Mouse (Mus musculus): ENCODE measurements around the gene Ndufs5. TPM values are rescaled to one million over a fixed set of nuclear protein-coding genes. Genes with fewer than 3 reads are reported as not detected.

Gene Ndufs5
- polyA plus RNA-seq (2015; fragmentation: Nextera tagmentation; extraction: Ambion mirVana), result 144 and 157 TPM in 2 replicates

- Histone ChIP-seq H3K4me1 (replicated peaks) (peaks cover 18% of the 10 kb centered on the region), H3K4me2 (peak within 1 kb of the TSS; percentile 81), H3K27ac (replicated peaks) (peak within 1 kb of the TSS; percentile 85), H3K9ac (peak within 1 kb of the TSS; percentile 75), H3K9me3 (replicated peaks) (no peaks in the 10 kb centered on the region), H3K36me3 (replicated peaks) (peaks cover 21% of the 10 kb centered on the region), H3K27me3 (no peaks in the 10 kb centered on the region), H3K4me3 (replicated peaks) (peak within 1 kb of the TSS; percentile 70)
- peak; percentile 100 for ATAC-seq (ENCODE audit: insufficient read depth)
- WGBS (ENCODE audit: insufficient replicate concordance), result 1% methylated on average over 40 of the region's 40 CpGs
Observed at GRCm38 (mm10) chr4:123717574-123718433, at the start of gene Ndufs5. TSS of gene Ndufs5 (minus strand) at chr4:123718202.

GRCm38 (mm10) chr4:123765071-123765470 lies 47.1 kb upstream of the Ndufs5 start:
- Histone ChIP-seq H3K9me3 (replicated peaks) (no peaks in the 10 kb centered on the region), H3K4me3 (replicated peaks) (no peak overlapping the region), H3K27ac (replicated peaks) (no peak overlapping the region), H3K4me1 (replicated peaks) (no peaks in the 10 kb centered on the region), H3K4me2 (no peak overlapping the region), H3K9ac (no peak overlapping the region), H3K36me3 (replicated peaks) (no peaks in the 10 kb centered on the region), H3K27me3 (no peaks in the 10 kb centered on the region)
- no peak for ATAC-seq (ENCODE audit: insufficient read depth)
- 56% methylated on average over 6 of the region's 6 CpGs for WGBS (ENCODE audit: insufficient replicate concordance)

GRCm38 (mm10) chr4:123758306-123758705 lies 40.3 kb upstream of the Ndufs5 start:
- H3K4me3 ChIP-seq (replicated peaks), result no peak overlapping the region
- H3K27me3 ChIP-seq, result no peaks in the 10 kb centered on the region
- no peak for ATAC-seq (ENCODE audit: insufficient read depth)
- no peaks in the 10 kb centered on the region for H3K9me3 ChIP-seq (replicated peaks)
- no peak overlapping the region for H3K4me2 ChIP-seq
- no peaks in the 10 kb centered on the region for H3K36me3 ChIP-seq (replicated peaks)
- WGBS (ENCODE audit: insufficient replicate concordance), result 51% methylated on average over 4 of the region's 4 CpGs
- no peak overlapping the region for H3K9ac ChIP-seq
- no peak overlapping the region for H3K27ac ChIP-seq (replicated peaks)
- no peaks in the 10 kb centered on the region for H3K4me1 ChIP-seq (replicated peaks)

GRCm38 (mm10) chr4:123750707-123751312 lies 32.8 kb upstream of the Ndufs5 start:
- no peak for ATAC-seq (ENCODE audit: insufficient read depth)
- Histone ChIP-seq H3K4me2 (peak overlapping the region; percentile 95), H3K9ac (peak overlapping the region; percentile 93), H3K9me3 (replicated peaks) (no peaks in the 10 kb centered on the region), H3K36me3 (replicated peaks) (no peaks in the 10 kb centered on the region), H3K4me3 (replicated peaks) (peak overlapping the region; percentile 98), H3K27me3 (peaks cover 10% of the 10 kb centered on the region), H3K27ac (replicated peaks) (0 out of 2 replicates have a peak overlapping the region, but pooled peaks have one; percentile 33), H3K4me1 (replicated peaks) (peaks cover 36% of the 10 kb centered on the region)
- WGBS (ENCODE audit: insufficient replicate concordance), result 1% methylated on average over 8 of the region's 8 CpGs

- no peaks in the 10 kb centered on the region for H3K36me3 ChIP-seq (replicated peaks)
- H3K4me1 ChIP-seq (replicated peaks), result peaks cover 39% of the 10 kb centered on the region
- H3K27me3 ChIP-seq, result peaks cover 10% of the 10 kb centered on the region
- WGBS (ENCODE audit: insufficient replicate concordance), result under 1% methylated on average over 46 of the region's 46 CpGs
- H3K27ac ChIP-seq (replicated peaks), result peak within 1 kb of the TSS; percentile 89
- ATAC-seq (ENCODE audit: insufficient read depth), result peak; percentile 96
- peak within 1 kb of the TSS; percentile 98 for H3K4me3 ChIP-seq (replicated peaks)
- H3K9me3 ChIP-seq (replicated peaks), result no peaks in the 10 kb centered on the region
- H3K9ac ChIP-seq, result peak within 1 kb of the TSS; percentile 93
- peak within 1 kb of the TSS; percentile 95 for H3K4me2 ChIP-seq
Observed at GRCm38 (mm10) chr4:123750152-123750651, 32.2 kb upstream of the Ndufs5 start, which contains the start of gene Akirin1. TSS of gene Akirin1 (minus strand) at chr4:123750345.

- under 1% methylated on average over 55 of the region's 55 CpGs for WGBS (ENCODE audit: insufficient replicate concordance)
- Histone ChIP-seq H3K36me3 (replicated peaks) (no peaks in the 10 kb centered on the region), H3K4me2 (peak overlapping the region; percentile 95), H3K27ac (replicated peaks) (peak overlapping the region; percentile 89), H3K9me3 (replicated peaks) (no peaks in the 10 kb centered on the region), H3K4me1 (replicated peaks) (peaks cover 41% of the 10 kb centered on the region), H3K4me3 (replicated peaks) (peak overlapping the region; percentile 98), H3K9ac (peak overlapping the region; percentile 93), H3K27me3 (peaks cover 10% of the 10 kb centered on the region)
- ATAC-seq (ENCODE audit: insufficient read depth), result peak; percentile 80
Observed at GRCm38 (mm10) chr4:123749484-123750130, 31.6 kb upstream of the Ndufs5 start.

GRCm38 (mm10) chr4:123748726-123749415 lies 30.9 kb upstream of the Ndufs5 start:
- Histone ChIP-seq H3K9ac (peak overlapping the region; percentile 93), H3K27ac (replicated peaks) (peak overlapping the region; percentile 89)
- WGBS (ENCODE audit: insufficient replicate concordance), result 3% methylated on average over 10 of the region's 10 CpGs

GRCm38 (mm10) chr4:123745221-123745775 lies 27.3 kb upstream of the Ndufs5 start:
- Histone ChIP-seq H3K4me1 (replicated peaks) (peaks cover 41% of the 10 kb centered on the region), H3K27ac (replicated peaks) (no peak overlapping the region), H3K4me3 (replicated peaks) (no peak overlapping the region), H3K9ac (no peak overlapping the region), H3K27me3 (no peaks in the 10 kb centered on the region; the same call in 1 of the 2 replicates), H3K36me3 (replicated peaks) (peaks cover 25% of the 10 kb centered on the region), H3K4me2 (no peak overlapping the region), H3K9me3 (replicated peaks) (no peaks in the 10 kb centered on the region)
- ATAC-seq (ENCODE audit: insufficient read depth), result no peak
- 87% methylated on average over 4 of the region's 4 CpGs for WGBS (ENCODE audit: insufficient replicate concordance)

More at GRCm38 (mm10) chr4:123748726-123749415, 30.9 kb upstream of the Ndufs5 start:
- ATAC-seq (ENCODE audit: insufficient read depth), result no peak
- H3K4me1 ChIP-seq (replicated peaks), result peaks cover 41% of the 10 kb centered on the region
- peak overlapping the region; percentile 98 for H3K4me3 ChIP-seq (replicated peaks)
- H3K27me3 ChIP-seq, result peaks cover 10% of the 10 kb centered on the region
- H3K4me2 ChIP-seq, result peak overlapping the region; percentile 95
- no peaks in the 10 kb centered on the region for H3K9me3 ChIP-seq (replicated peaks)
- H3K36me3 ChIP-seq (replicated peaks), result no peaks in the 10 kb centered on the region

GRCm38 (mm10) chr4:123742891-123743290 lies 24.9 kb upstream of the Ndufs5 start:
- 34% methylated on average over 1 of the region's 1 CpGs for WGBS (ENCODE audit: insufficient replicate concordance)
- peaks cover 47% of the 10 kb centered on the region for H3K36me3 ChIP-seq (replicated peaks)

GRCm38 (mm10) chr4:123738708-123739107 lies 20.7 kb upstream of the Ndufs5 start:
- Histone ChIP-seq H3K9ac (no peak overlapping the region), H3K4me1 (replicated peaks) (0 out of 2 replicates have a peak, but pooled peaks cover 6% of the 10 kb centered on the region), H3K36me3 (replicated peaks) (peaks cover 73% of the 10 kb centered on the region), H3K9me3 (replicated peaks) (no peaks in the 10 kb centered on the region), H3K27me3 (no peaks in the 10 kb centered on the region), H3K4me3 (replicated peaks) (no peak overlapping the region), H3K4me2 (no peak overlapping the region), H3K27ac (replicated peaks) (no peak overlapping the region)
- 89% methylated on average over 4 of the region's 4 CpGs for WGBS (ENCODE audit: insufficient replicate concordance)
- ATAC-seq (ENCODE audit: insufficient read depth), result no peak

More at GRCm38 (mm10) chr4:123742891-123743290, 24.9 kb upstream of the Ndufs5 start:
- H3K9ac ChIP-seq, result no peak overlapping the region
- ATAC-seq (ENCODE audit: insufficient read depth), result no peak
- no peak overlapping the region for H3K4me3 ChIP-seq (replicated peaks)
- no peak overlapping the region for H3K4me2 ChIP-seq
- H3K9me3 ChIP-seq (replicated peaks), result no peaks in the 10 kb centered on the region
- no peak overlapping the region for H3K27ac ChIP-seq (replicated peaks)
- peaks cover 23% of the 10 kb centered on the region; the same call in 1 of the 2 replicates for H3K4me1 ChIP-seq (replicated peaks)
- H3K27me3 ChIP-seq, result no peaks in the 10 kb centered on the region

All from liver, embryonic 15.5 days (tissue).